Mouse (Mus musculus) heart, adult 9 months (tissue): ENCODE measurements around the gene BC005537.

Experiments
- DNase-seq, 2 experiments: peaks; one replicate each; pipeline ENCODE4 v3.0.0; 2022; ENCODE audit warnings: low spot score in 2 of 2

The BC005537 gene

GRCm38 (mm10) chr13:24841702-24842101, 40.2 kb downstream of the BC005537 start:
- no peak for DNase-seq

DNA sequence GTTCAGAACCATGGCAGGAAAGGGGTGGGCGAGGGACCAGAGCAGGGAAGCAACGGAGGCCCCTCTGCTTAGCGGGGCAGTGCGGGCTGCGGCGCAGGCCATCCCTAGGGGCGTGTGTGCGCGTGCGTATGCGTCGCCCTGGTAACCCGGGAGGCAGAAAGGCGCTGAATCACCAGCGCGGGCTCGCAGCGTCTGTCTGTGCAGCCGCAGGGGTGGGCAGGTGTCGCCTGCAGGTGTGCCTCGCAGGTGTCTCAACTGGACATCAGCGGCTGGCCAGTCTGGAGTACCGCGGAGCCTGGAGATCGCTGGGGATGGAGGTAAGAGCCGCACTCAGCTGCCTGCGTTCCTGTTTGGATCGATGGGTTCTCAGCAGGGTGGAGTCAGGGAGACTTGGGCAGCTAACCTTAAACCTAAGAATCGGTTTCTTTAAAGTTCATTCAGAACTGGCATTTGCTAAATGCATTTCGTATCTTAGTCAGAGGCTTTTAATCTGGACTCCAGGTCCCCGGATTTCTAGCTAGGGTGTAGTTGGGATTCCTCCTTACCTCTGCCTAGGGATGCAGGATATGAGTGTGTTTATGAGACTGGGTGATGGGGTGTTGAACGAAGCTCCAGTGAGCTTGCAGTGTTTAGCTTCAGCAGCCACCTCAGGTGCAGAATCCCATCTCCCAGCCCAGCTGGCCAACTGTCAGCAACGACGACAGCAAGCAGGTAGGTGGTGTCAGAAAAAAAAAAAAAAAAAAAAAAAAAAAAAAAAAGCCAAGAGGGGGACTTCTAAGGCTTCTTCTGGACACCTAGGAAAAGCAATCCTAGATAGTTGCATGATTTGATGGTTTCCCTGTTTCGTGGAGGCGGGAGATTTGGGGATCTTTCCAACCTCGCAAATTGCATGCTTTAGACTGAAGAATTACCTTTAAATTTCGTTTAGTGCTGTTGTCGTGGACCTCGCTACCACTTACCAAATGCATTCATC, 43.8 kb downstream of the BC005537 start, which contains the start of gene D130043K22Rik:
Gene D130043K22Rik, plus strand, starts transcription at position 153 of the 973 bp plus-strand sequence.
- DNase-seq: no peak

GRCm38 (mm10) chr13:24849318-24849717, 47.9 kb downstream of the BC005537 start:
- no peak for DNase-seq

- no peak for DNase-seq
Measured at GRCm38 (mm10) chr13:24851989-24852388, 50.5 kb downstream of the BC005537 start.

- peak; percentile 26 to 42 for DNase-seq
Measured at GRCm38 (mm10) chr13:24852570-24852969, 51.1 kb downstream of the BC005537 start.

DNA sequence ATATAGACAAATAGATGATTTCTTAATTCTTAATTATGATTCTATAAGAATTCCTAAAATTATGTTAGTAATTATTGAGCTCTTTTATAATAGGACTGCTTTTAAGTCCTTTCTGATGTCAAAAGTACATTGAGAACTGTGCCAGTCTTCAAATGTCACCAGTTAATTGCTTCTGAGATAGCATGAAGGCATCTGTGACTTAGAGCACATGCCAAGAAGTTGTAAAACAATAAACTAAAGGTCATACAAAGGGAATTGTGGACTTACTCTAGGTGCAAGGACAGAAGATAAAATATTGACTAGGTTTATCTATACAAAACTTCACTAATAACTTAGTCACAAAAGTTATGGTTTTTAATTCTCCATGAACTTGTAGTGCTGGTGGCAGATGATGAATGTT, 57.7 kb downstream of the BC005537 start:
- no peak for DNase-seq

DNA sequence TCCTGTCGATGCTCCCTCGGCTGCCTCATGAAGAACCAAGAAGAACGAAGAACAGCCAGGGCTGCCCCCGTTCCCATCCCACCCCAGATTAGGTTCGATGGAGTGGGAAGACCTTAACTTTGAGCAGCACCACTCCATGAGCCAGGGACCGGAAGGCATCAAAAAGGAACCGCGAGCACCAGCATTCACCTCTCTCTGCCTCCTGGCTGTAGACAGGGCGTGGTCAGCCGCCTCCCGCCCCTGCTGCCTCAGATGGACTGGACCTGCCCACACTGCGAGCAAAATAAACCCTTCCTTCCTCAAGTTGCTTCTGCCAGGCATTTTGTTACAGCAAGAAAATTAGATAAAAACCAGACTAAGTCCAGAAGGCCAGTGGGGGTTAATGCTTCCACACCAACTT, 59.6 kb downstream of the BC005537 start:
- DNase-seq: no peak

DNA sequence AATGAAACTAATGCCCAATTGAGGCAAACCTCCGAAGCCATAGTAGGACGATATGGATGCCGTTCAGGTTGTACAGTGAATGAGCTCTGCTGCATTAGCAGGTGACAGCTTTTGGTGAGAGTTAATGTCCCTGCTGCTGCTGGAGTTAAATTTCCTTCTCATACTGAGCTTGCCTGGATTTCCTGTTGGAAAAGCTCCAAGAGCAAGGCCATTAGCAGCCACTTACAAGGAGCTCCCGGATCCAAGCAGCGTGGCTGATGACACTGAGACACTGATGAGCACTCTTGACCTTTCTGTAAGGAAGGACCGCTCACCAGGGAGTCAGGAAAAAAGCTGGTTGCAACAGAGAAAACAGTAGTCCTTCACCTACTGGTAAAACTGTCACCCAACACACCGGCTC, 60.6 kb downstream of the BC005537 start:
- no peak for DNase-seq

DNA sequence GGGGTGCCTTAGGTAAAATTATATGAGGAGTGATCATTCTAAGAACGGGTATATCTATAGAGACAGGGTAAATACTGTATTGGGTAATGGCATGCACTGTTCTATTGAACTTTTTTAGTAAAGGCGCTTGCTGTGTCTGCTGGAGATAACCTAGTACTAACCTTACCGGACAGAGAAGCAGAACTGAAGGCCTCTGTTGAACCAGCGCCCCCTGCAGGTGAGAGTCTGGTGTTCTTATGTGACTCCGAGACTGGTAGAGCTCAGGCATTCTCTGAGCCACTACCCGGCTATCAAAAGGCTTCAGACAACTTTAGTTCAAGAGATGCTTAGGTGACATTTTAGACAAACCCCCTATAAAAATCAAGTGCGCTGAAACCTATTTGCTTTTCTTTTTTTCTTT, 61.1 kb downstream of the BC005537 start:
- DNase-seq: peak in 1 of 2 experiments; percentile 20
